Mouse (Mus musculus): ENCODE measurements around the gene Utp4.

- no peak for TF ChIP-seq POLR2A (IDR thresholded peaks at IDR 0.05; ENCODE audit: low read depth, low read length)
- TF ChIP-seq MAX (IDR thresholded peaks at IDR 0.05; ENCODE audit: low read length), result no peak
- no peak for TF ChIP-seq CTCF (conservative IDR thresholded peaks at IDR 0.05 in 1 of 2, IDR thresholded peaks at IDR 0.05 in 1 of 2; ENCODE audit: low read depth in 2 of 2, low read length in 2 of 2)
- no peak for TF ChIP-seq CHD2 (IDR thresholded peaks at IDR 0.05; ENCODE audit: low read length)
- no peak for TF ChIP-seq ELF1 (IDR thresholded peaks at IDR 0.05; ENCODE audit: low read depth, low read length)
- TF ChIP-seq GABPA (IDR thresholded peaks at IDR 0.05; ENCODE audit: insufficient replicate concordance, low read depth, low read length), result no peak
- TF ChIP-seq HCFC1 (IDR thresholded peaks at IDR 0.05; ENCODE audit: low read depth, low read length), result no peak
- no peak for TF ChIP-seq BHLHE40 (IDR thresholded peaks at IDR 0.05; ENCODE audit: low read depth, low read length)
- TF ChIP-seq POLR2AphosphoS2 (IDR thresholded peaks at IDR 0.05; ENCODE audit: low read depth, low read length), result no peak
These were observed 13.2 kb downstream of the Utp4 start for GRCm38 (mm10) chr8:106906635-106907034.

Data from CH12.LX (cell line).